Comparison of ENCODE assay signal across 9 mouse cellular contexts in the genomic region with DNA sequence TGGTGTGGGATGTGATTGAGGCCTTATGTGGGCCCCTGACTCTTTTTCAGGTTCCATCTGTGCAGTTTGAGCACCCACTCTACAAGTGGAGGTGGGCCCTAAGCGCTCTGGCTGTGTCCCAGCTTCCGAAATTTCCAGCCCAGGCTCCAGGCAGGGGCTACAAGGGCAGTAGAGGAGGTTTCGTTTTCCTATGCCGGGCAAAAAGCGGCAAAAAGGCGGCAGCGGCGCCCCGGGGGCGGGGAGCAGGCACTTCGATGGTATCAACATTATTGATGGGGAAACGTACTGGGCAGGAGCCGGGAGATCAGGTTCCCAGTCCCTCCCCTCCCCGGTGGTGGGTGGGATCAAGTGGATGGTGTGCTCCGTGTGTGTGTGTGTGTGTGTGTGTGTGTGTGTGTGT. TPM values are rescaled to one million over a fixed set of nuclear protein-coding genes. Genes with fewer than 3 reads are reported as not detected.
DNase-seq lines count a peak whose midpoint lies in the region; ATAC-seq and TF ChIP-seq lines count a peak whose summit lies in the region.
"Had no signal": no experiment of that assay in that cellular context is flagged by ENCODE, and none has a peak within 500 bp of the region (broad histone marks: within the 10 kb centered on the region; RNA-seq: fewer than 3 reads in every experiment).

No protein-coding gene starts in this region.

- peaks cover 53% of the 10 kb centered on the region for H3K4me1 ChIP-seq in forebrain, embryonic 10.5 days
- peaks cover 33% of the 10 kb centered on the region for H3K4me1 ChIP-seq in midbrain, embryonic 12.5 days

- H3K27ac ChIP-seq in left cerebral cortex, adult 2 months: 0 out of 2 replicates have a peak overlapping the region, but pooled peaks have one; percentile 55
- H3K27ac ChIP-seq in forebrain, embryonic 10.5 days: peak overlapping the region; percentile 98
- H3K27ac ChIP-seq in midbrain, embryonic 12.5 days (replicated peaks): 0 out of 2 replicates have a peak overlapping the region, but pooled peaks have one; percentile 94

- ATAC-seq in midbrain, embryonic 12.5 days (ENCODE audit: low FRiP score, low read depth): no peak
- no peak for ATAC-seq in megakaryocyte-erythroid progenitor cell, adult 5-6 weeks (replicated peaks; ENCODE audit: low FRiP score, low TSS enrichment, poor library complexity, severe bottlenecking)
- ATAC-seq: Patski had no signal

- no peak for DNase-seq in left cerebral cortex, adult 2 months (ENCODE audit: extremely low spot score in 1 of 2, low spot score in 2 of 2)
- DNase-seq in left cerebral cortex, postnatal 14 days (ENCODE audit: low spot score in 2 of 2): no peak
- DNase-seq in forebrain, embryonic 10.5 days (ENCODE audit: extremely low spot score, low spot score): peak; percentile 60
- peak; percentile 68 for DNase-seq in kidney, adult 9 months
- DNase-seq in spleen, adult 18-20 months: no peak
- DNase-seq in adrenal gland, adult 18-20 months (ENCODE audit: low spot score in 2 of 2): no peak

- peak overlapping the region; percentile 43 for H3K9ac ChIP-seq in midbrain, embryonic 12.5 days (replicated peaks)

- WGBS in forebrain, embryonic 10.5 days: under 1% methylated on average over 15 of the region's 15 CpGs
- WGBS in midbrain, embryonic 12.5 days: 3% methylated on average over 14 of the region's 15 CpGs

- peaks cover 81% of the 10 kb centered on the region for H3K27me3 ChIP-seq in forebrain, embryonic 10.5 days (ENCODE audit: poor library complexity, severe bottlenecking)
- H3K27me3 ChIP-seq in midbrain, embryonic 12.5 days: peaks cover 58% of the 10 kb centered on the region
- H3K27me3 ChIP-seq: Patski had no signal

- H3K36me3 ChIP-seq in forebrain, embryonic 10.5 days (replicated peaks): no peaks in the 10 kb centered on the region
- H3K36me3 ChIP-seq in midbrain, embryonic 12.5 days: no peaks in the 10 kb centered on the region

- H3K9me3 ChIP-seq in forebrain, embryonic 10.5 days: no peaks in the 10 kb centered on the region
- H3K9me3 ChIP-seq in midbrain, embryonic 12.5 days: no peaks in the 10 kb centered on the region

- H3K4me2 ChIP-seq in midbrain, embryonic 12.5 days (replicated peaks): peak overlapping the region; percentile 83

- no peak overlapping the region for H3K4me3 ChIP-seq in left cerebral cortex, adult 2 months
- H3K4me3 ChIP-seq in forebrain, embryonic 10.5 days: peak overlapping the region; percentile 88
- peak overlapping the region; percentile 79 for H3K4me3 ChIP-seq in midbrain, embryonic 12.5 days

- intact Hi-C loops in left cerebral cortex, adult 2 months (cut with DNase I): no loop called here
- intact Hi-C loops in left cerebral cortex, postnatal 14 days (cut with DNase I): loop anchor here (10.0 kb wide), 1 partner anchor 739 kb away; no protein-coding TSS in a partner anchor

- TF ChIP-seq CTCF in left cerebral cortex, adult 2 months (IDR thresholded peaks at IDR 0.05): no peak

RNA-seq across cellular contexts. Expression of a gene that starts 2.3 kb away (rescaled TPM):
- total RNA-seq in left cerebral cortex, adult 2 months (2021): 10 to 100 TPM; 11.5 to 11.6 TPM
- 10 to 100 TPM; 12.1 to 13.7 TPM for total RNA-seq in left cerebral cortex, postnatal 14 days (2021)
- polyA plus RNA-seq in forebrain, embryonic 10.5 days (2016; fragmentation: Nextera tagmentation; extraction: Ambion mirVana): 12.2 TPM in 2 replicates
- polyA plus RNA-seq in midbrain, embryonic 12.5 days (2016; fragmentation: Nextera tagmentation; extraction: Ambion mirVana): 13.4 and 16.2 TPM in 2 replicates
- total RNA-seq in megakaryocyte-erythroid progenitor cell, adult 5-6 weeks (2014; fragmentation: Nextera tagmentation): not detected in 2 replicates
- not detected in 2 replicates for total RNA-seq in megakaryocyte-erythroid progenitor cell, adult 5-6 weeks (2017)
- under 1 TPM in 1 of 2 experiments, not detected in 1; 0.07 TPM for total RNA-seq in adrenal gland, adult 18-20 months (2021)

Comparison
In these comparisons a context has a peak if more than half of its experiments do, and no peak if none do; other contexts are left out.
1. DNase-seq: peak in forebrain, embryonic 10.5 days (single experiment) and kidney, adult 9 months (single experiment); none in left cerebral cortex, adult 2 months (0 of 2), left cerebral cortex, postnatal 14 days (0 of 2), spleen, adult 18-20 months (0 of 2) and adrenal gland, adult 18-20 months (0 of 2).
2. RNA of a gene that starts 2.3 kb away (total RNA-seq): 12.1 to 13.7 TPM in left cerebral cortex, postnatal 14 days and 11.5 to 11.6 TPM in left cerebral cortex, adult 2 months; 0.07 TPM in adrenal gland, adult 18-20 months and not detected in megakaryocyte-erythroid progenitor cell, adult 5-6 weeks; every median in the first group is over 10 times any median in the second.
3. Peak in every context shown above with its lines, with median percentiles within 50 percentile points of each other: H3K27ac ChIP-seq.